Mouse (Mus musculus): ENCODE data around the gene Vdac1.
A peak's percentile ranks its signal among the peaks of the same experiment; 100 is the strongest.

- no peak for TF ChIP-seq POLR2A (IDR thresholded peaks at IDR 0.05; ENCODE audit: low read depth, low read length)
- peak; percentile 28; the same call in 1 of the 2 replicates for TF ChIP-seq CTCF (IDR thresholded peaks at IDR 0.05; ENCODE audit: extremely low read depth, insufficient read length, insufficient replicate concordance, low read depth, low read length)
Measured at GRCm38 (mm10) chr11:52350924-52351323, 9.7 kb upstream of the Vdac1 start.
